Mouse (Mus musculus): Measurements from ENCODE around the gene Dennd1a. TPM values are rescaled to one million over a fixed set of nuclear protein-coding genes. Genes with fewer than 3 reads are reported as not detected.
A peak's percentile ranks its signal among the peaks of the same experiment; 100 is the strongest.

Gene Dennd1a
- polyA plus RNA-seq, 1 experiment from 2014 or later, result 13.9 TPM

- ATAC-seq (no peak), DNase-seq (ENCODE audit: low spot score) (no peak)
- H3K4me1 ChIP-seq (ENCODE audit: control insufficient read depth, insufficient read depth, low read length), result peaks cover 3% of the 10 kb centered on the region; the same call in 1 of the 2 replicates
Observed at GRCm38 (mm10) chr2:38129961-38130802, 157.0 kb downstream of the Dennd1a start.

GRCm38 (mm10) chr2:38126383-38126732 lies 160.8 kb downstream of the Dennd1a start:
- Histone ChIP-seq H3K27me3 (replicated peaks; ENCODE audit: control insufficient read depth, insufficient read depth, low read length) (no peaks in the 10 kb centered on the region), H3K9ac (ENCODE audit: low read length) (no peak overlapping the region), H3K9me3 (replicated peaks; ENCODE audit: control insufficient read depth, low read length) (no peaks in the 10 kb centered on the region), H3K27ac (ENCODE audit: low read depth, low read length) (no peak overlapping the region), H3K4me1 (ENCODE audit: control insufficient read depth, insufficient read depth, low read length) (no peaks in the 10 kb centered on the region), H3K4me3 (ENCODE audit: low read depth, low read length) (no peak overlapping the region), H3K4me2 (ENCODE audit: low read length) (no peak overlapping the region), H3K36me3 (ENCODE audit: control insufficient read depth, insufficient read depth, low read length) (peaks cover 5% of the 10 kb centered on the region; the same call in 1 of the 2 replicates)
- DNase-seq (ENCODE audit: low spot score), result no peak
- WGBS, result 50% methylated on average over 3 of the region's 3 CpGs
- no peak for ATAC-seq

More at GRCm38 (mm10) chr2:38129961-38130802, 157.0 kb downstream of the Dennd1a start:
- 63% methylated on average over 6 of the region's 6 CpGs for WGBS
- Histone ChIP-seq H3K9me3 (replicated peaks; ENCODE audit: control insufficient read depth, low read length) (no peaks in the 10 kb centered on the region), H3K4me3 (ENCODE audit: low read depth, low read length) (no peak overlapping the region), H3K27ac (ENCODE audit: low read depth, low read length) (no peak overlapping the region), H3K9ac (ENCODE audit: low read length) (no peak overlapping the region), H3K27me3 (replicated peaks; ENCODE audit: control insufficient read depth, insufficient read depth, low read length) (no peaks in the 10 kb centered on the region), H3K4me2 (ENCODE audit: low read length) (no peak overlapping the region), H3K36me3 (ENCODE audit: control insufficient read depth, insufficient read depth, low read length) (no peaks in the 10 kb centered on the region)

- DNase-seq (ENCODE audit: low spot score) (no peak), ATAC-seq (no peak)
- Histone ChIP-seq H3K4me3 (ENCODE audit: low read depth, low read length) (no peak overlapping the region), H3K9me3 (replicated peaks; ENCODE audit: control insufficient read depth, low read length) (no peaks in the 10 kb centered on the region), H3K4me2 (ENCODE audit: low read length) (no peak overlapping the region), H3K4me1 (ENCODE audit: control insufficient read depth, insufficient read depth, low read length) (no peaks in the 10 kb centered on the region), H3K36me3 (ENCODE audit: control insufficient read depth, insufficient read depth, low read length) (peaks cover 5% of the 10 kb centered on the region; the same call in 1 of the 2 replicates), H3K27ac (ENCODE audit: low read depth, low read length) (no peak overlapping the region), H3K27me3 (replicated peaks; ENCODE audit: control insufficient read depth, insufficient read depth, low read length) (no peaks in the 10 kb centered on the region), H3K9ac (ENCODE audit: low read length) (no peak overlapping the region)
- 56% methylated on average over 5 of the region's 5 CpGs for WGBS
Observed at GRCm38 (mm10) chr2:38125671-38126382, 161.4 kb downstream of the Dennd1a start.

GRCm38 (mm10) chr2:38124727-38125126 lies 162.5 kb downstream of the Dennd1a start:
- no peak overlapping the region for H3K27ac ChIP-seq (ENCODE audit: low read depth, low read length)
- no peaks in the 10 kb centered on the region for H3K27me3 ChIP-seq (replicated peaks; ENCODE audit: control insufficient read depth, insufficient read depth, low read length)
- H3K9ac ChIP-seq (ENCODE audit: low read length), result no peak overlapping the region
- peaks cover 5% of the 10 kb centered on the region; the same call in 1 of the 2 replicates for H3K36me3 ChIP-seq (ENCODE audit: control insufficient read depth, insufficient read depth, low read length)
- DNase-seq (ENCODE audit: low spot score), result no peak
- ATAC-seq, result no peak
- no peak overlapping the region for H3K4me2 ChIP-seq (ENCODE audit: low read length)
- H3K4me1 ChIP-seq (ENCODE audit: control insufficient read depth, insufficient read depth, low read length), result no peaks in the 10 kb centered on the region
- H3K4me3 ChIP-seq (ENCODE audit: low read depth, low read length), result no peak overlapping the region
- 89% methylated on average over 1 of the region's 1 CpGs for WGBS
- H3K9me3 ChIP-seq (replicated peaks; ENCODE audit: control insufficient read depth, low read length), result no peaks in the 10 kb centered on the region

- DNase-seq (ENCODE audit: low spot score), result no peak
- H3K27me3 ChIP-seq (replicated peaks; ENCODE audit: control insufficient read depth, insufficient read depth, low read length), result no peaks in the 10 kb centered on the region
- H3K27ac ChIP-seq (ENCODE audit: low read depth, low read length), result no peak overlapping the region
- H3K9me3 ChIP-seq (replicated peaks; ENCODE audit: control insufficient read depth, low read length), result no peaks in the 10 kb centered on the region
- peaks cover 19% of the 10 kb centered on the region; the same call in 1 of the 2 replicates for H3K4me1 ChIP-seq (ENCODE audit: control insufficient read depth, insufficient read depth, low read length)
- no peak overlapping the region for H3K9ac ChIP-seq (ENCODE audit: low read length)
- ATAC-seq, result no peak
- WGBS, result 56% methylated on average over 2 of the region's 2 CpGs
- H3K4me2 ChIP-seq (ENCODE audit: low read length), result no peak overlapping the region
- no peaks in the 10 kb centered on the region for H3K36me3 ChIP-seq (ENCODE audit: control insufficient read depth, insufficient read depth, low read length)
- no peak overlapping the region for H3K4me3 ChIP-seq (ENCODE audit: low read depth, low read length)
Observed at GRCm38 (mm10) chr2:38115000-38115399, 172.2 kb downstream of the Dennd1a start.

- Histone ChIP-seq H3K36me3 (ENCODE audit: control insufficient read depth, insufficient read depth, low read length) (no peaks in the 10 kb centered on the region), H3K9me3 (replicated peaks; ENCODE audit: control insufficient read depth, low read length) (no peaks in the 10 kb centered on the region), H3K4me3 (ENCODE audit: low read depth, low read length) (no peak overlapping the region), H3K4me1 (ENCODE audit: control insufficient read depth, insufficient read depth, low read length) (peaks cover 19% of the 10 kb centered on the region; the same call in 1 of the 2 replicates), H3K27ac (ENCODE audit: low read depth, low read length) (peak overlapping the region; percentile 76; the same call in 1 of the 2 replicates), H3K27me3 (replicated peaks; ENCODE audit: control insufficient read depth, insufficient read depth, low read length) (no peaks in the 10 kb centered on the region), H3K9ac (ENCODE audit: low read length) (peak overlapping the region; percentile 2; the same call in 1 of the 2 replicates), H3K4me2 (ENCODE audit: low read length) (no peak overlapping the region)
- DNase-seq (ENCODE audit: low spot score) (peak; percentile 86), ATAC-seq (peak; percentile 89)
- WGBS, result 20% methylated on average over 5 of the region's 5 CpGs
Observed at GRCm38 (mm10) chr2:38111655-38112351, 175.4 kb downstream of the Dennd1a start.

GRCm38 (mm10) chr2:38108586-38108985 lies 178.6 kb downstream of the Dennd1a start:
- Histone ChIP-seq H3K27ac (ENCODE audit: low read depth, low read length) (no peak overlapping the region), H3K4me1 (ENCODE audit: control insufficient read depth, insufficient read depth, low read length) (peaks cover 14% of the 10 kb centered on the region; the same call in 1 of the 2 replicates), H3K36me3 (ENCODE audit: control insufficient read depth, insufficient read depth, low read length) (no peaks in the 10 kb centered on the region), H3K9me3 (replicated peaks; ENCODE audit: control insufficient read depth, low read length) (no peaks in the 10 kb centered on the region), H3K4me2 (ENCODE audit: low read length) (no peak overlapping the region), H3K9ac (ENCODE audit: low read length) (no peak overlapping the region), H3K4me3 (ENCODE audit: low read depth, low read length) (no peak overlapping the region), H3K27me3 (replicated peaks; ENCODE audit: control insufficient read depth, insufficient read depth, low read length) (no peaks in the 10 kb centered on the region)
- 55% methylated on average over 2 of the region's 2 CpGs for WGBS
- no peak for ATAC-seq
- no peak for DNase-seq (ENCODE audit: low spot score)

- Histone ChIP-seq H3K27ac (ENCODE audit: low read depth, low read length) (no peak overlapping the region), H3K4me1 (ENCODE audit: control insufficient read depth, insufficient read depth, low read length) (peaks cover 26% of the 10 kb centered on the region), H3K4me3 (ENCODE audit: low read depth, low read length) (no peak overlapping the region), H3K27me3 (replicated peaks; ENCODE audit: control insufficient read depth, insufficient read depth, low read length) (no peaks in the 10 kb centered on the region), H3K9ac (ENCODE audit: low read length) (no peak overlapping the region), H3K36me3 (ENCODE audit: control insufficient read depth, insufficient read depth, low read length) (no peaks in the 10 kb centered on the region), H3K9me3 (replicated peaks; ENCODE audit: control insufficient read depth, low read length) (no peaks in the 10 kb centered on the region), H3K4me2 (ENCODE audit: low read length) (no peak overlapping the region)
- no peak for DNase-seq (ENCODE audit: low spot score)
- ATAC-seq, result no peak
- 79% methylated on average over 1 of the region's 1 CpGs for WGBS
Observed at GRCm38 (mm10) chr2:38102674-38103073, 184.5 kb downstream of the Dennd1a start.
